Mouse (Mus musculus): ENCODE results near the gene Ghrh.

- TF ChIP-seq POLR2A (IDR thresholded peaks at IDR 0.05; ENCODE audit: extremely low read depth, insufficient read depth, low read length) (no peak), CTCF (IDR thresholded peaks at IDR 0.05; ENCODE audit: low read depth, low read length) (no peak)
These were observed 42.2 kb upstream of the Ghrh start for GRCm38 (mm10) chr2:157389591-157389921.

Data from liver, adult 2 months (tissue).